7 mouse cellular contexts compared by ENCODE assay signal in genomic region chr12:21767717-21768116, GRCm38 (mm10).
DNase-seq lines count a peak whose midpoint lies in the region; TF ChIP-seq lines count a peak whose summit lies in the region.
"Not testable (repeated sequence)": the region's sequence is repeated elsewhere in the genome, so short reads cannot be mapped to it uniquely, and the experiment has no call there.

No protein-coding gene starts in this region.

- 0 out of 2 replicates have a peak, but pooled peaks have one; percentile 30 for TF ChIP-seq EP300 in ES-Bruce4 (IDR thresholded peaks at IDR 0.05; ENCODE audit: insufficient read depth, low read depth, low read length)

- TF ChIP-seq CTCF in ES-Bruce4 (IDR thresholded peaks at IDR 0.05; ENCODE audit: low read depth, low read length), result not testable (repeated sequence)

- not testable (repeated sequence) for H3K9ac ChIP-seq in ES-Bruce4 (ENCODE audit: low read depth, poor library complexity, severe bottlenecking); ES-E14 (ENCODE audit: insufficient read depth, low read depth, low read length, poor library complexity, severe bottlenecking)

- H3K27ac ChIP-seq in ES-Bruce4 (ENCODE audit: insufficient read depth, low read length); ES-E14 (ENCODE audit: insufficient read depth, low read depth, low read length, poor library complexity, severe bottlenecking): not testable (repeated sequence)

- not testable (repeated sequence) for H3K4me3 ChIP-seq in ES-Bruce4 (ENCODE audit: low read depth, low read length); ES-E14 (ENCODE audit: insufficient read depth in 1 of 2, low read depth in 1 of 2, low read length in 2 of 2, poor library complexity in 1 of 2, severe bottlenecking in 1 of 2)

- DNase-seq in ES-CJ7 (ENCODE audit: low read depth, low spot score) (peak; percentile 30), ES-E14 (ENCODE audit: low read depth, low spot score) (peak; percentile 2), R1 (ENCODE audit: low read depth, low spot score) (peak; percentile 66), WW6 (ENCODE audit: low read depth, low spot score) (peak; percentile 55), ZHBTc4 (ENCODE audit: low read depth, low spot score) (peak; percentile 62)
- DNase-seq in heart, adult 11 months, result peak; percentile 52

- H3K36me3 ChIP-seq in ES-Bruce4 (ENCODE audit: control insufficient read depth, insufficient read depth, low read length, poor library complexity, severe bottlenecking); ES-E14 (ENCODE audit: control insufficient read depth, insufficient read depth, low read length, poor library complexity, severe bottlenecking): not testable (repeated sequence)

- not testable (repeated sequence) for H3K27me3 ChIP-seq in ES-Bruce4 (ENCODE audit: control insufficient read depth, insufficient read depth, low read length, poor library complexity, severe bottlenecking)

- TF ChIP-seq POLR2A in ES-Bruce4 (IDR thresholded peaks at IDR 0.05; ENCODE audit: insufficient read depth, low read length), result not testable (repeated sequence)

- not testable (repeated sequence) for H3K4me1 ChIP-seq in ES-Bruce4 (ENCODE audit: control insufficient read depth, insufficient read depth, low read length); ES-E14 (ENCODE audit: control insufficient read depth in 2 of 2, insufficient read depth in 2 of 2, low read length in 2 of 2, poor library complexity in 1 of 2)

- H3K9me3 ChIP-seq in ES-Bruce4 (replicated peaks; ENCODE audit: control insufficient read depth, insufficient read depth, low read length, poor library complexity, severe bottlenecking); ES-E14 (ENCODE audit: control insufficient read depth, insufficient read depth, low read depth, low read length): not testable (repeated sequence)

- in situ Hi-C loops in ES-E14 (cut with MboI; ENCODE audit: low sequenced_read_pairs in 2 of 2, unreplicated experiment in 2 of 2), result not testable (repeated sequence)

Comparison
In these comparisons a context has a peak if more than half of its experiments do, and no peak if none do; other contexts are left out.
1. DNase-seq: peak in every context shown above with its lines; median percentile 66 in R1; 62 in ZHBTc4; 55 in WW6; 52 in heart, adult 11 months; 30 in ES-CJ7; 2 in ES-E14.